Mouse (Mus musculus): Measurements from ENCODE around the gene Ralgps2.

The Ralgps2 gene

GRCm38 (mm10) chr1:156808332-156808731 lies 131.1 kb downstream of the Ralgps2 start:
- DNase-seq: no peak

- DNase-seq: no peak
Measured at GRCm38 (mm10) chr1:156801276-156801675, 138.2 kb downstream of the Ralgps2 start.

- no peak for DNase-seq
Measured at GRCm38 (mm10) chr1:156796251-156796650, 143.2 kb downstream of the Ralgps2 start.

GRCm38 (mm10) chr1:156789844-156790490 lies 149.5 kb downstream of the Ralgps2 start:
- no peak for DNase-seq

GRCm38 (mm10) chr1:156787164-156787863 lies 152.1 kb downstream of the Ralgps2 start:
- DNase-seq: peak; percentile 21 to 36

- no peak for DNase-seq
Measured at GRCm38 (mm10) chr1:156786074-156786473, 153.4 kb downstream of the Ralgps2 start.

GRCm38 (mm10) chr1:156784974-156785373 lies 154.5 kb downstream of the Ralgps2 start:
- DNase-seq: no peak

GRCm38 (mm10) chr1:156784116-156784515 lies 155.3 kb downstream of the Ralgps2 start:
- no peak for DNase-seq

GRCm38 (mm10) chr1:156781971-156782850 lies 157.2 kb downstream of the Ralgps2 start:
- DNase-seq: no peak

- DNase-seq: peak; percentile 68 to 77
Measured at GRCm38 (mm10) chr1:156781076-156781741, 158.2 kb downstream of the Ralgps2 start.

- peak; percentile 57 to 61 for DNase-seq
Measured at GRCm38 (mm10) chr1:156780234-156781005, 159.0 kb downstream of the Ralgps2 start.

- no peak for DNase-seq
Measured at GRCm38 (mm10) chr1:156779595-156779994, 159.8 kb downstream of the Ralgps2 start.

- no peak for DNase-seq
Measured at GRCm38 (mm10) chr1:156778977-156779376, 160.4 kb downstream of the Ralgps2 start.

GRCm38 (mm10) chr1:156777896-156778295 lies 161.5 kb downstream of the Ralgps2 start:
- no peak for DNase-seq

GRCm38 (mm10) chr1:156775983-156776382 lies 163.4 kb downstream of the Ralgps2 start:
- DNase-seq: no peak

- DNase-seq: no peak
Measured at GRCm38 (mm10) chr1:156775190-156775589, 164.2 kb downstream of the Ralgps2 start.

GRCm38 (mm10) chr1:156770845-156771244 lies 168.6 kb downstream of the Ralgps2 start:
- no peak for DNase-seq

- DNase-seq: no peak
Measured at GRCm38 (mm10) chr1:156769621-156770297, 169.7 kb downstream of the Ralgps2 start.

- no peak for DNase-seq
Measured at GRCm38 (mm10) chr1:156769163-156769562, 170.3 kb downstream of the Ralgps2 start.

- DNase-seq: no peak
Measured at GRCm38 (mm10) chr1:156765311-156765710, 174.1 kb downstream of the Ralgps2 start.

GRCm38 (mm10) chr1:156764584-156764983 lies 174.8 kb downstream of the Ralgps2 start:
- no peak for DNase-seq
